Comparison of ENCODE assay signal across 10 mouse cellular contexts in genomic region chr11:93099431-93100370, GRCm38 (mm10). TPM values are rescaled to one million over a fixed set of nuclear protein-coding genes. Genes with fewer than 3 reads are reported as not detected.
A peak's percentile ranks its signal among the peaks of the same experiment; 100 is the strongest.
DNase-seq lines count a peak whose midpoint lies in the region; ATAC-seq and TF ChIP-seq lines count a peak whose summit lies in the region.
"Had no signal": no experiment of that assay in that cellular context is flagged by ENCODE, and none has a peak within 500 bp of the region (broad histone marks: within the 10 kb centered on the region; RNA-seq: fewer than 3 reads in every experiment).

No protein-coding gene starts in this region.

- no peak for ATAC-seq in intestine, embryonic 16.5 days

- no peaks in the 10 kb centered on the region for H3K9me3 ChIP-seq in intestine, embryonic 16.5 days (ENCODE audit: control insufficient read depth, low read length)

- TF ChIP-seq POLR2A in olfactory bulb, adult 2 months (IDR thresholded peaks at IDR 0.05; ENCODE audit: insufficient read depth, low read depth, low read length): no peak

- H3K4me3 ChIP-seq in intestine, embryonic 16.5 days (ENCODE audit: low read length): peak overlapping the region; percentile 47
- peak overlapping the region; percentile 53 for H3K4me3 ChIP-seq in olfactory bulb, adult 2 months (ENCODE audit: insufficient read depth, low read depth, low read length)
- H3K4me3 ChIP-seq: erythroblast, embryonic 14.5 days; myocyte had no signal

- no peaks in the 10 kb centered on the region for H3K36me3 ChIP-seq in intestine, embryonic 16.5 days (ENCODE audit: control insufficient read depth, insufficient read depth, low read length)

- under 1% methylated on average over 52 of the region's 53 CpGs for WGBS in intestine, embryonic 16.5 days
- WGBS in olfactory bulb, adult 2 months: 1% methylated on average over 53 of the region's 53 CpGs

- peak; percentile 7 for DNase-seq in gastrocnemius, postnatal 10 days
- no peak for DNase-seq in gastrocnemius, postnatal 25 days
- peak; percentile 6 for DNase-seq in 3134 (ENCODE audit: extremely low read depth, insufficient read length, low spot score)
- peak; percentile 8 for DNase-seq in embryo, embryonic 11 days
- no peak for DNase-seq in urinary bladder, postnatal 4 days (ENCODE audit: low spot score in 2 of 2)
- no peak for DNase-seq in spleen, postnatal 10 days (ENCODE audit: low spot score in 2 of 2)

- H3K4me2 ChIP-seq in intestine, embryonic 16.5 days (ENCODE audit: low read depth, low read length): peak overlapping the region; percentile 65

- H3K27ac ChIP-seq in intestine, embryonic 16.5 days (ENCODE audit: low read length): no peak overlapping the region
- H3K27ac ChIP-seq in olfactory bulb, adult 2 months (ENCODE audit: insufficient read depth, low read depth, low read length): no peak overlapping the region

- peaks cover 9% of the 10 kb centered on the region for H3K4me1 ChIP-seq in intestine, embryonic 16.5 days (ENCODE audit: control insufficient read depth, insufficient read depth, low read length)
- peaks cover 8% of the 10 kb centered on the region for H3K4me1 ChIP-seq in olfactory bulb, adult 2 months (ENCODE audit: control insufficient read depth, insufficient read depth, low read length)

- H3K27me3 ChIP-seq in intestine, embryonic 16.5 days (replicated peaks; ENCODE audit: control insufficient read depth, insufficient read depth, low read length): peaks cover 55% of the 10 kb centered on the region

- H3K9ac ChIP-seq in intestine, embryonic 16.5 days (ENCODE audit: low read depth, low read length): no peak overlapping the region

- no peak for TF ChIP-seq CTCF in olfactory bulb, adult 2 months (IDR thresholded peaks at IDR 0.05; ENCODE audit: insufficient read depth, low read depth, low read length)

RNA-seq across cellular contexts. Expression of gene Car10, which starts 1.9 kb away (rescaled TPM):
- under 1 TPM; 0.33 to 0.41 TPM for total RNA-seq in gastrocnemius, postnatal 10 days (2021)
- total RNA-seq in gastrocnemius, postnatal 25 days (2021): not detected
- 0.04 and 0.18 TPM in 2 replicates for polyA plus RNA-seq in intestine, embryonic 16.5 days (2015; fragmentation: Nextera tagmentation; extraction: Ambion mirVana)
- not detected in 2 replicates for polyA plus RNA-seq in olfactory bulb, adult 2 months (2012; ENCODE audit: insufficient read depth, insufficient read length, low replicate concordance, missing spikeins)
- polyA plus RNA-seq: erythroblast, embryonic 14.5 days; myocyte had no signal

Comparison
In these comparisons a context has a peak if more than half of its experiments do, and no peak if none do; other contexts are left out.
1. DNase-seq: peak in gastrocnemius, postnatal 10 days (single experiment), 3134 (single experiment) and embryo, embryonic 11 days (single experiment); none in gastrocnemius, postnatal 25 days (single experiment), urinary bladder, postnatal 4 days (0 of 2) and spleen, postnatal 10 days (0 of 2).